Mouse (Mus musculus) embryonic fibroblast, embryonic 13.5 days (primary cell): ENCODE data around the gene Dlk2. TPM values are rescaled to one million over a fixed set of nuclear protein-coding genes. Genes with fewer than 3 reads are reported as not detected.

ENCODE experiments used
- H3K27ac ChIP-seq: 2 replicates; pipeline ENCODE4 v1.5.1; 2012; ENCODE audit warnings: low read length, control low read depth, inconsistent platforms; ENCODE audit not compliant: insufficient read depth
- H3K4me1 ChIP-seq: 2 replicates; pipeline ENCODE4 v1.6.1; 2011; ENCODE audit warnings: low read length; ENCODE audit not compliant: control insufficient read depth, insufficient read depth
- H3K4me3 ChIP-seq: 2 replicates; pipeline ENCODE4 v1.5.1; 2011; ENCODE audit warnings: mild to moderate bottlenecking, control low read depth, low read length; ENCODE audit not compliant: insufficient read depth
- CTCF ChIP-seq: IDR thresholded peaks from 2 replicates; pipeline ENCODE4 v1.5.1; 2011; ENCODE audit warnings: mild to moderate bottlenecking, control low read depth, low read length, moderate library complexity, borderline replicate concordance; ENCODE audit not compliant: insufficient read depth
- POLR2A ChIP-seq: IDR thresholded peaks from 2 replicates; pipeline ENCODE4 v1.6.1; 2011; ENCODE audit warnings: low read depth, mild to moderate bottlenecking, control low read depth, low read length, moderate library complexity
- polyA plus RNA-seq: library from polyadenylated mRNA; stranded (reverse); fragments of >200 nt; gene quantifications from 2 replicates; pipeline ENCODE4 v1.2.4, GENCODE M21; 2011; ENCODE audit warnings: low read depth; ENCODE audit not compliant: missing spikeins, insufficient read length

Gene Dlk2
- polyA plus RNA-seq, 1 experiment: 2.6 TPM

GRCm38 (mm10) chr17:46284653-46285052 lies 12.6 kb upstream of the Dlk2 start:
- Histone ChIP-seq H3K4me1 (peaks cover 3% of the 10 kb centered on the region), H3K4me3 (no peak overlapping the region)
- TF ChIP-seq CTCF: no peak
- no peak for TF ChIP-seq POLR2A

GRCm38 (mm10) chr17:46285407-46285806 lies 11.8 kb upstream of the Dlk2 start:
- no peak for TF ChIP-seq CTCF
- TF ChIP-seq POLR2A: no peak
- H3K4me1 ChIP-seq: peaks cover 3% of the 10 kb centered on the region
- H3K4me3 ChIP-seq: no peak overlapping the region
- H3K27ac ChIP-seq: no peak overlapping the region

More at GRCm38 (mm10) chr17:46284653-46285052, 12.6 kb upstream of the Dlk2 start:
- H3K27ac ChIP-seq: no peak overlapping the region

DNA sequence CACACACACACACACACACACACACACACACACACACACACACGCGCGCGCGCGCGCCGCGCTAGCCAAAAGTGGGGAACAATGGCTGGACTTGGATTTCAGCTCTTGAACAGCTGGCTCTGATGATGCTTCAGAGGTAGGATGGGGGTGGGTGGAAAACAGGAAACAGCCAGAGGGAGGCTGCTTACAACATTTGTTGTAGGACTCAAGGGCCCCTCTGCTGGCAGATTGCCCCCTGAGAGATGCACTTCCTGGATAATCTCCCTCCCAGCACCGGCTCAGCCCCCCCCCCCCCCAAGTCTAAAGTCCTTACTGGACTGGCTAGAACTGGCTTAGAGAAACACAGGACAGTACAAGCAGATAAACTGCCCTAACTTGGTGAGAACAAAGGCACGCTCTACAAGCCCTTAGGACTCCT lies 9.5 kb upstream of the Dlk2 start:
- TF ChIP-seq CTCF: no peak
- no peak for TF ChIP-seq POLR2A
- no peak overlapping the region for H3K4me3 ChIP-seq
- H3K4me1 ChIP-seq: peaks cover 3% of the 10 kb centered on the region
- no peak overlapping the region for H3K27ac ChIP-seq

GRCm38 (mm10) chr17:46296601-46297000 lies 620 bp upstream of the Dlk2 start:
- H3K4me1 ChIP-seq: no peaks in the 10 kb centered on the region
- no peak overlapping the region for H3K27ac ChIP-seq
- no peak overlapping the region for H3K4me3 ChIP-seq
- no peak for TF ChIP-seq CTCF
- no peak for TF ChIP-seq POLR2A

GRCm38 (mm10) chr17:46297028-46297363 lies 225 bp upstream of the Dlk2 start:
- Histone ChIP-seq H3K27ac (no peak overlapping the region), H3K4me1 (no peaks in the 10 kb centered on the region), H3K4me3 (peak overlapping the region; percentile 39; the same call in 1 of the 2 replicates)
- TF ChIP-seq POLR2A (no peak), CTCF (no peak)

DNA sequence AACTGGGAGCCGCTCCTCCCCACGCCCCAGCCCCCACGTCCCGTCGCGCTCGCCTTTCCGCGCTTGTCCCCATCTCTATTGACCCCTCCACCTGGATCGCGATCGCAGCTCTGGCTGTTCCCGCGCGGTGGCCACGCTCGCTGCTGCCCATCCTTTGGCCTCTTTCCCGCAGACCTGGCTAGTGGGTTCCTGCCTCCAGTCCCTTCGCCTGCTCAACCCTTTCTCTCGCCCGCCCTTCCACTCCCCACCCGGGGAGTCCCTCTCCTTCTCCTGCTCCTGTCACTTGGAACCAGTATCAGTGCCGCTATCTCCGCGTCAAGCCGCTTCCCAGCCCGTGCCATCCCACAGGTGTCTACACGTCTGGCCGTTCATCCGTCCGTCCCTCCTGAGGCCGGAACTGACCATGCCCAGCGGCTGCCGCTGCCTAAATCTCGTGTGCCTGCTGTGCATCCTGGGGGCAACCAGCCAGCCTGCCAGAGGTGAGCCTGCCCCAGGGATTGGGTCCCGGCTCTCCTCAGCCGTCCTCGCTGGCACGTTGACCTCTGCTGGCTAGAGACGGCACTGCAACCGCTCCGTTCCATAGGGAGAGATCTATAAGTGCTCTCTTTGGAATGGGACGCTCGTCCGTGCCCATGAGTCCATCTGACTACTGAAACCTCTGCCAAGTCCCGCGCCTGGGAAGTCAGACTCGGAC lies 1.1 kb downstream of the Dlk2 start:
- Histone ChIP-seq H3K4me3 (peak overlapping the region; percentile 39), H3K27ac (no peak overlapping the region), H3K4me1 (no peaks in the 10 kb centered on the region)
- TF ChIP-seq POLR2A (no peak), CTCF (peak; percentile 93)

- Histone ChIP-seq H3K4me1 (no peaks in the 10 kb centered on the region), H3K27ac (no peak overlapping the region), H3K4me3 (no peak overlapping the region)
- no peak for TF ChIP-seq POLR2A
- no peak for TF ChIP-seq CTCF
These were observed 4.7 kb downstream of the Dlk2 start for GRCm38 (mm10) chr17:46301892-46302291.

DNA sequence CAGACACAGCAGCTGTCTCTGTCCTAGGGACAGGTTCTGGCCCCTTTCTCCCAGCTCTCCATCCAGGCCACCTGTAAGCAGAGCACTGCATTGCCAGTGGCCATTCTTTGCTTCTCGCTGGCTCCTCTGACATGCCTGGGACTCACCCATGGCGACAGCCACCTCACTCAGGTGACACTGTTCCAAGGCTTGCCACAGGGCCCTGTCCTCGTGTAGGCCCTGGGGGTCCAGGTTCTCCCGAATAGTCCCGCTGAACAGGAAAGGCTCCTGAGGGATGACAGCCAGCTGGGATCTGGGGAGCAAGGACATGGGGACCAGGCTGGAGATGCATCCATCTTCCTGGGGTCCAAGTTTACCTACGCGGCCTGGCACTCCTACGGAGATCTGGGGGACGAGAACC lies 7.0 kb downstream of the Dlk2 start:
- Histone ChIP-seq H3K4me1 (no peaks in the 10 kb centered on the region), H3K27ac (no peak overlapping the region), H3K4me3 (no peak overlapping the region)
- TF ChIP-seq POLR2A (no peak), CTCF (no peak)

GRCm38 (mm10) chr17:46306956-46307355 lies 9.7 kb downstream of the Dlk2 start:
- H3K4me1 ChIP-seq: no peaks in the 10 kb centered on the region
- H3K27ac ChIP-seq: no peak overlapping the region
- H3K4me3 ChIP-seq: no peak overlapping the region
- no peak for TF ChIP-seq POLR2A
- TF ChIP-seq CTCF: no peak

DNA sequence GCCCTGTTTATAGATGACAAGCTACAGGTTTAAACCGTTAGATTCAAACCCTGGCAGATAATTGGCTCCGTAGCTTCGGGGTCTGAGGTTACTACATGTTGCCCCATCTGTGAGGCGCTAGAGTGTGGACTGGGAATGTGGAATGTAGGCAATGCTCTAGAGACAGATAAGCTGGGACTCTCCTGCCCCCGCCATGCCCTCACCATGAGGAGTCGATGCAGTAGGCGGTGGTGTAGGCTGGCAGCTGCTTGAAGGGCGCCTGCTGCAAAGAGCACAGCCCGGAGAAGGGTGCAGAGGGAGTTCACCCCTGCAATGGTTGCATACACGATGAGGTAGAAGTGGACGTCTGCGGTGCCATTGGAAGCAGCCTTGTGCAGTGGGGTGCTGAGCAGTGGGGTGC lies 12.6 kb downstream of the Dlk2 start:
- H3K27ac ChIP-seq: no peak overlapping the region
- TF ChIP-seq CTCF (no peak), POLR2A (no peak)
- no peak overlapping the region for H3K4me3 ChIP-seq
- no peaks in the 10 kb centered on the region for H3K4me1 ChIP-seq
